Mouse (Mus musculus) erythroblast, embryonic 14.5 days (primary cell): Measurements from ENCODE around the gene Lonp1.
"Not testable (repeated sequence)": the region's sequence is repeated elsewhere in the genome, so short reads cannot be mapped to it uniquely, and the experiment has no call there.

ENCODE experiments used
- GATA1 ChIP-seq: IDR thresholded peaks from 2 replicates; pipeline ENCODE4 v1.6.1; 2012; ENCODE audit warnings: low read length, inconsistent platforms, mixed read lengths
- TAL1 ChIP-seq: IDR thresholded peaks from 3 replicates; pipeline ENCODE4 v1.6.1; 2012; ENCODE audit warnings: low read length, inconsistent platforms, mixed read lengths

- not testable (repeated sequence) for TF ChIP-seq GATA1, TAL1
These were observed 14.1 kb downstream of the Lonp1 start for GRCm38 (mm10) chr17:56612565-56612939.
